Mouse (Mus musculus): ENCODE data around the gene Metrn.

Gene Metrn

GRCm38 (mm10) chr17:25831451-25832281 lies 34.7 kb upstream of the Metrn start:
- peak in 1 of 2 experiments; percentile 35 for DNase-seq (ENCODE audit: low spot score in 2 of 2)

- DNase-seq (ENCODE audit: low spot score in 2 of 2), result no peak
Measured at GRCm38 (mm10) chr17:25830806-25831431, 34.0 kb upstream of the Metrn start.

GRCm38 (mm10) chr17:25830200-25830753 lies 33.3 kb upstream of the Metrn start:
- no peak for DNase-seq (ENCODE audit: low spot score in 2 of 2)

GRCm38 (mm10) chr17:25829558-25830017 lies 32.7 kb upstream of the Metrn start:
- no peak for DNase-seq (ENCODE audit: low spot score in 2 of 2)

- DNase-seq (ENCODE audit: low spot score in 2 of 2), result peak; percentile 79 to 80
Measured at GRCm38 (mm10) chr17:25828712-25829557, 32.0 kb upstream of the Metrn start, which contains the start of gene Jmjd8. Jmjd8 (plus strand) TSS chr17:25828867.

- DNase-seq (ENCODE audit: low spot score in 2 of 2), result no peak
Measured at GRCm38 (mm10) chr17:25828223-25828594, 31.3 kb upstream of the Metrn start.

- DNase-seq (ENCODE audit: low spot score in 2 of 2), result no peak
Measured at GRCm38 (mm10) chr17:25827546-25828222, 30.7 kb upstream of the Metrn start.

- DNase-seq (ENCODE audit: low spot score in 2 of 2), result no peak
Measured at GRCm38 (mm10) chr17:25827011-25827410, 30.1 kb upstream of the Metrn start.

GRCm38 (mm10) chr17:25825984-25826570 lies 29.1 kb upstream of the Metrn start:
- DNase-seq (ENCODE audit: low spot score in 2 of 2), result no peak

- no peak for DNase-seq (ENCODE audit: low spot score in 2 of 2)
Measured at GRCm38 (mm10) chr17:25825311-25825710, 28.4 kb upstream of the Metrn start.

GRCm38 (mm10) chr17:25824362-25825142 lies 27.6 kb upstream of the Metrn start:
- DNase-seq (ENCODE audit: low spot score in 2 of 2), result no peak

GRCm38 (mm10) chr17:25823452-25823851 lies 26.5 kb upstream of the Metrn start, which contains the start of gene Wdr24:
Wdr24 (plus strand) TSS chr17:25823627.
- DNase-seq (ENCODE audit: low spot score in 2 of 2), result peak; percentile 58 to 78

GRCm38 (mm10) chr17:25818851-25819780 lies 22.2 kb upstream of the Metrn start:
- DNase-seq (ENCODE audit: low spot score in 2 of 2), result no peak

GRCm38 (mm10) chr17:25817662-25818061 lies 20.7 kb upstream of the Metrn start:
- DNase-seq (ENCODE audit: low spot score in 2 of 2), result no peak

GRCm38 (mm10) chr17:25813471-25813870 lies 16.5 kb upstream of the Metrn start:
- peak in 1 of 2 experiments; percentile 51 for DNase-seq (ENCODE audit: low spot score in 2 of 2)

GRCm38 (mm10) chr17:25810890-25811289 lies 14.0 kb upstream of the Metrn start:
- no peak for DNase-seq (ENCODE audit: low spot score in 2 of 2)

GRCm38 (mm10) chr17:25809606-25810340 lies 12.8 kb upstream of the Metrn start:
- no peak for DNase-seq (ENCODE audit: low spot score in 2 of 2)
